Mouse (Mus musculus) E14TG2a.4 (cell line): ENCODE results near the gene Tmem238l.
A peak's percentile ranks its signal among the peaks of the same experiment; 100 is the strongest.

ENCODE experiments used
- H3K27me3 ChIP-seq: 2 replicates; pipeline ENCODE4 v1.6.1; 2014; ENCODE audit warnings: low read length, control low read depth; ENCODE audit not compliant: insufficient read depth
- H3K36me3 ChIP-seq: 2 replicates; pipeline ENCODE4 v1.6.1; 2014; ENCODE audit warnings: low read length, control low read depth; ENCODE audit not compliant: insufficient read depth
- H3K4me1 ChIP-seq: replicated peaks from 2 replicates; pipeline ENCODE4 v1.6.1; 2014; ENCODE audit warnings: low read depth, low read length, control low read depth
- H3K4me3 ChIP-seq: replicated peaks from 2 replicates; pipeline ENCODE4 v1.5.1; 2014; ENCODE audit warnings: mild to moderate bottlenecking, low read length
- H3K9me3 ChIP-seq: 2 replicates; pipeline ENCODE4 v1.6.1; 2014; ENCODE audit warnings: low read length, control low read depth
- CTCF ChIP-seq: conservative IDR thresholded peaks from 2 replicates; pipeline ENCODE4 v1.5.1; 2014; ENCODE audit warnings: low read length
- NANOG ChIP-seq: IDR thresholded peaks from 2 replicates; pipeline ENCODE4 v1.6.1; 2014; ENCODE audit warnings: borderline replicate concordance, low read length, mixed read lengths
- POU5F1 ChIP-seq: IDR thresholded peaks from 2 replicates; pipeline ENCODE4 v1.6.1; 2014; ENCODE audit warnings: low read length, borderline replicate concordance

The Tmem238l gene

GRCm38 (mm10) chr11:67002911-67003310 is 46.5 kb downstream of the Tmem238l start:
- no peaks in the 10 kb centered on the region for H3K27me3 ChIP-seq

GRCm38 (mm10) chr11:67007961-67008360 is 51.5 kb downstream of the Tmem238l start:
- peaks cover 65% of the 10 kb centered on the region for H3K4me1 ChIP-seq
- TF ChIP-seq POU5F1 (no peak), CTCF (no peak), NANOG (no peak)
- peaks cover 13% of the 10 kb centered on the region for H3K9me3 ChIP-seq
- H3K4me3 ChIP-seq: peak overlapping the region; percentile 37; the same call in 1 of the 2 replicates
- H3K27me3 ChIP-seq: no peaks in the 10 kb centered on the region
- no peaks in the 10 kb centered on the region for H3K36me3 ChIP-seq

More at GRCm38 (mm10) chr11:67002911-67003310, 46.5 kb downstream of the Tmem238l start:
- Histone ChIP-seq H3K4me1 (peaks cover 37% of the 10 kb centered on the region), H3K36me3 (no peaks in the 10 kb centered on the region), H3K9me3 (peaks cover 13% of the 10 kb centered on the region), H3K4me3 (no peak overlapping the region)
- TF ChIP-seq NANOG (no peak), POU5F1 (no peak), CTCF (no peak)

- no peaks in the 10 kb centered on the region for H3K36me3 ChIP-seq
- peaks cover 13% of the 10 kb centered on the region for H3K9me3 ChIP-seq
- TF ChIP-seq NANOG (no peak), CTCF (no peak), POU5F1 (no peak)
- H3K4me3 ChIP-seq: 0 out of 2 replicates have a peak overlapping the region, but pooled peaks have one; percentile 37
- peaks cover 67% of the 10 kb centered on the region for H3K4me1 ChIP-seq
- H3K27me3 ChIP-seq: no peaks in the 10 kb centered on the region
Observed at GRCm38 (mm10) chr11:67008528-67008927, 52.1 kb downstream of the Tmem238l start.

- H3K4me3 ChIP-seq: peak overlapping the region; percentile 72
- H3K9me3 ChIP-seq: peaks cover 12% of the 10 kb centered on the region
- peaks cover 86% of the 10 kb centered on the region for H3K4me1 ChIP-seq
- TF ChIP-seq NANOG: no peak
- no peaks in the 10 kb centered on the region for H3K27me3 ChIP-seq
- H3K36me3 ChIP-seq: 0 out of 2 replicates have a peak, but pooled peaks cover 4% of the 10 kb centered on the region
Observed at GRCm38 (mm10) chr11:67010430-67010829, 54.0 kb downstream of the Tmem238l start.

DNA sequence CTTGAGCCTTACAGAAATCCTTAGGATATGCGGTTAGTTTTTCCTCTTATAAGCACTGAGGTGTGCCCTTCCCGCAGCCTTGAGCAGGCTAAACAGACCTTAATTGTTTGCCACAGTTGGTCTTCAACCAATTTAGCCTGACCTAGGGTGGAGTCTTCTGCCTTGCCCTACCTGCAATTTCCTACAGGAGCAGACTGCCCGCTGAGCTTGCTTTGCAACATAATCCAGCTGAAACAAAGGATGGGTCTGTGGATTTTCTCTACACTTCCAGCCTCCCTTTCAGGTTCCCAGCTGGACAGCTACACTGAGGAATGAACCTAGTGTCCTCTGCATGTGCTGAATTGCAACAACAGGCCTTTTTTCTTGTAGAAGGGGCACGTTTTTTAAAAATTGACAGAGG is 55.2 kb downstream of the Tmem238l start:
- TF ChIP-seq POU5F1 (no peak), NANOG (peak; percentile 82)
- H3K27me3 ChIP-seq: no peaks in the 10 kb centered on the region
- H3K36me3 ChIP-seq: 0 out of 2 replicates have a peak, but pooled peaks cover 4% of the 10 kb centered on the region
- H3K9me3 ChIP-seq: no peaks in the 10 kb centered on the region
- H3K4me3 ChIP-seq: peak overlapping the region; percentile 72
- peaks cover 92% of the 10 kb centered on the region for H3K4me1 ChIP-seq
